Mouse (Mus musculus) G1E (cell line): ENCODE data around the gene Abi2. TPM values are rescaled to one million over a fixed set of nuclear protein-coding genes. Genes with fewer than 3 reads are reported as not detected.

Experiments used
- ATAC-seq: 2 replicates; pipeline ENCODE4 v1.8.0; 2016; ENCODE audit warnings: mild to moderate bottlenecking; ENCODE audit not compliant: insufficient number of reproducible peaks, poor library complexity, low FRiP score, severe bottlenecking; ENCODE audit errors: extremely low read depth
- DNase-seq: peaks from one replicate; pipeline ENCODE4 v3.0.0; 2012; ENCODE audit warnings: low spot score
- H3K27me3 ChIP-seq: 2 replicates; pipeline ENCODE4 v1.6.1; 2012; ENCODE audit warnings: mild to moderate bottlenecking, low read length, inconsistent platforms; ENCODE audit not compliant: insufficient read depth
- H3K36me3 ChIP-seq: replicated peaks from 2 replicates; pipeline ENCODE3; 2012; ENCODE audit warnings: mild to moderate bottlenecking, inconsistent platforms
- H3K4me1 ChIP-seq: 2 replicates; pipeline ENCODE4 v1.6.1; 2012; ENCODE audit warnings: low read depth, low read length, inconsistent platforms, mixed read lengths; ENCODE audit not compliant: insufficient read depth
- H3K4me3 ChIP-seq: 2 replicates; pipeline ENCODE4 v1.5.1; 2012; ENCODE audit warnings: low read depth, mild to moderate bottlenecking, inconsistent platforms, low read length, moderate library complexity, mixed read lengths
- H3K9me3 ChIP-seq: replicated peaks from 2 replicates; pipeline ENCODE4 v1.6.1; 2012; ENCODE audit warnings: inconsistent platforms
- CTCF ChIP-seq: IDR thresholded peaks from 2 replicates; pipeline ENCODE4 v1.5.1; 2012; ENCODE audit warnings: low read depth, low read length, inconsistent platforms, mixed read lengths
- GATA1 ChIP-seq: IDR thresholded peaks from 2 replicates; pipeline ENCODE4 v1.6.1; 2012; ENCODE audit warnings: borderline replicate concordance, low read length, inconsistent platforms, mixed read lengths
- GATA2 ChIP-seq: IDR thresholded peaks from 2 replicates; pipeline ENCODE4 v1.6.1; 2012; ENCODE audit warnings: low read depth, low read length, inconsistent platforms, borderline replicate concordance
- POLR2AphosphoS5 ChIP-seq: IDR thresholded peaks from 2 replicates; pipeline ENCODE4 v1.6.1; 2012; ENCODE audit warnings: low read depth, low read length, inconsistent platforms; ENCODE audit not compliant: insufficient replicate concordance
- TAL1 ChIP-seq: conservative IDR thresholded peaks from 2 replicates; pipeline ENCODE4 v1.6.1; 2012; ENCODE audit warnings: low read depth, low read length, inconsistent platforms, mixed read lengths
- polyA plus RNA-seq: library from polyadenylated mRNA; stranded (reverse); fragments of >175 nt; gene quantifications from 2 replicates; pipeline ENCODE4 v1.2.3, GENCODE M21; 2012
- total RNA-seq, 2 experiments: library from RNA; stranded (forward) in 1 of 2; stranded (reverse) in 1 of 2; fragments of 200-1000 nt in 1 of 2; fragments of >200 nt in 1 of 2; fragmentation: Nextera tagmentation in 1 of 2; gene quantifications; 2 replicates each; pipeline ENCODE4 v1.2.3; 2014 to 2017

Abi2 gene
- total and polyA plus RNA-seq, 3 experiments, result 34.0 to 102 (median 44.2) TPM

DNA sequence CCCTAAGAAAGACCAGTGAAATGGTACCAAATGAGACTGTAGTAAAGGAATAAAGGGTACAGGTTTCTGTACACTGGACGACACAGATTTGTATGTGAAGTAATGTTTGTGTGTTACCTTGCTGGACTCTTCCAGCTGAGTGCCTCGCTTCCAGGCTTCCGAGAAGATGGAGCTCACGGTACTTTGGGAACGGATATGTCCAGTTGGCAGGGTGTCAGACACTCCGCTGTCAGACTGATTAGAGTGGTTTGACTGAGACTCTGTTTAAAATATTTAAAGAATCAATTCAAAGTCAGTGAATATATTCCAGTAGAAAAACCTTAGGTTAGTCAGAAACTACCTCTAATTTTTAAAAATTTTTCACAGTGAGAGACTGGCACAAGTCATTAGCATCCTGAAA lies 84.0 kb downstream of the Abi2 start:
- Histone ChIP-seq H3K27me3 (no peaks in the 10 kb centered on the region), H3K36me3 (no peaks in the 10 kb centered on the region)
- no peak for TF ChIP-seq TAL1
- no peak for TF ChIP-seq GATA1
- no peak for TF ChIP-seq CTCF
- TF ChIP-seq GATA2, result no peak
- TF ChIP-seq POLR2AphosphoS5, result no peak

DNA sequence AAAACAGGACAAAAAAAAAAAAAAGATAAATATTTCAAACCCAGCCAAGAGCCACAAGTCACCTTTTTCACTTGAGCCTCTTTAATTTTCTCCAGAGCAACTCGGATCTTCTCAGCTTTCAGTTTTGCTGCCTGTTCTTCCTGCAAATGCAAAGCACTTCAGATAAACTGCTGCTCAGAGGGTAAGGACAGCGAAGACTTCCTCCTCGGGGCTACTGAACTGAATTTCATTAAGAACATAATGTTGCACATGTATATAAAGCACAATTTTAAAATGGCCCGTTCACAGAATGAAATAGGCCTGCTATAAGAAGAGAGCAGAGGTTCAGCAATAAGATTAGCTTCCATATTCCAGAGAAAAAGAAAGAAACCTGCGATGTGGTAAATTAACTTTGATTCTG lies 94.0 kb downstream of the Abi2 start:
- no peaks in the 10 kb centered on the region; the same call in 1 of the 2 replicates for H3K27me3 ChIP-seq
- no peaks in the 10 kb centered on the region for H3K36me3 ChIP-seq
- ATAC-seq (no peak), DNase-seq (no peak)
- H3K9me3 ChIP-seq, result no peaks in the 10 kb centered on the region
- H3K4me1 ChIP-seq, result no peaks in the 10 kb centered on the region
- no peak overlapping the region for H3K4me3 ChIP-seq
- TF ChIP-seq POLR2AphosphoS5, result no peak
- TF ChIP-seq CTCF, result no peak
- no peak for TF ChIP-seq GATA1
- no peak for TF ChIP-seq GATA2
- TF ChIP-seq TAL1, result no peak

More for the DNA sequence above, 84.0 kb downstream of the Abi2 start:
- ATAC-seq (no peak), DNase-seq (no peak)
- H3K4me1 ChIP-seq, result no peaks in the 10 kb centered on the region
- H3K4me3 ChIP-seq, result no peak overlapping the region
- H3K9me3 ChIP-seq, result no peaks in the 10 kb centered on the region

DNA sequence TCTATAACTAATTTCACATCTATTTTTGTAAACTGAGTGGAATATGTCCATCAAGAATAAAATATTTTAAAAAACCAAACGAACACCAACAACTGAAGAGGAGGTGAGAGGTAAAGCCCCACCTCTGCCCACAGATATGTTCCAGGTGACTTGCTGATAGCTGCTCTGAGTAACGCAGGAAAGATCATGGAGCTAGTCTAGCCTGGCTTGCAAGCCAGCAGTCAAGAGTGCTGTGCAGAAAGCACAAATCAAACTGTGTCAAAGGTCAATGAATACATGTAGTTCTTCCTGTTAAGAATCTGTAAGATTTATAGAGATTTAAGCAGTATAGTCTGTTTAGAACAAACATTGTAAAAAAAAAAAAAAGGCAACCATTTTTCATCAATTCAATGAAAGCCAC lies 101.2 kb downstream of the Abi2 start:
- Histone ChIP-seq H3K4me3 (no peak overlapping the region), H3K36me3 (no peaks in the 10 kb centered on the region), H3K27me3 (peaks cover 4% of the 10 kb centered on the region), H3K9me3 (no peaks in the 10 kb centered on the region), H3K4me1 (no peaks in the 10 kb centered on the region)
- ATAC-seq (no peak), DNase-seq (no peak)
- no peak for TF ChIP-seq GATA2
- TF ChIP-seq CTCF, result no peak
- TF ChIP-seq GATA1, result no peak
- TF ChIP-seq TAL1, result no peak
- no peak for TF ChIP-seq POLR2AphosphoS5

DNA sequence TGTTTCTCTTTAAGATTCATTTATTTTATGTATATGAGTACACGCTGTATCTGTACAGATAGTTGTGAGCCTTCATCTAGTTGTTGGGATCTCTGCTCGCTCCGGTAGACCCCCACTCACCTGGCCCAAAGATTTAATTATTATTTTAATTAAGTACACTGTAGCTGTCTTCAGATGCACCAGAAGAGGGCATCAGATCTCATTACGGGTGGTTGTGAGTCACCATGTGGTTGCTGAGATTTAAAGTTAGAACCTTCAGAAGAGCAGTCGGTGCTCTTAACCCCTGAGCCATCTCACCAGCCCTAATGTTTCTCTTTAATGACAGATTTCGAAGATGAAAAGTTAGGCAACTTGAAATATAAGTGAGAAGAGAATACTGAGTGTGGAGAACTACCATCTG lies 120.7 kb downstream of the Abi2 start:
- Histone ChIP-seq H3K27me3 (peaks cover 4% of the 10 kb centered on the region; the same call in 1 of the 2 replicates), H3K4me3 (no peak overlapping the region), H3K4me1 (no peaks in the 10 kb centered on the region), H3K36me3 (no peaks in the 10 kb centered on the region), H3K9me3 (no peaks in the 10 kb centered on the region)
- no peak for DNase-seq
- no peak for TF ChIP-seq GATA1
- no peak for TF ChIP-seq GATA2
- no peak for TF ChIP-seq CTCF
- no peak for TF ChIP-seq TAL1
- TF ChIP-seq POLR2AphosphoS5, result no peak
- ATAC-seq, result no peak

DNA sequence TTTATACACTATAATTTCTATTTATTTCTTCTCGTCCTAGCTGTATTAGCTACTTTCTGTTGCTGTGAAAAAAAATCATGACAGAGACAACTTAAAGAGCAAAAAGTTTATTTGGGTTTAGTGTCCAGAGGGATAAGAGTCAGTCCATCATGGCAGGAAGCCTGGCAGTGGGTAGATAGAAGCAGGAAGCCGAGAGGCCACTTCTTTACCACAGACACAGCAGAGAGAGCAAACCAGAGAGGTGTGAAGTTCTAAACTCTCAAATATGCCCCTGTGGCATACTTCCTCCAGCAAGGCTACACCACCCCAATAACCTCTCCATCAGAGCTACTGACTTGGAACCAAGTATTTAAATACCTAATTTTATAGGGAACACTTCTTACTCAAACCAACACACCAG lies 121.2 kb downstream of the Abi2 start:
- TF ChIP-seq TAL1 (no peak), GATA2 (no peak), CTCF (no peak), POLR2AphosphoS5 (no peak), GATA1 (no peak)
- Histone ChIP-seq H3K9me3 (no peaks in the 10 kb centered on the region), H3K36me3 (no peaks in the 10 kb centered on the region), H3K4me1 (no peaks in the 10 kb centered on the region), H3K27me3 (0 out of 2 replicates have a peak, but pooled peaks cover 2% of the 10 kb centered on the region), H3K4me3 (no peak overlapping the region)
- no peak for DNase-seq
- no peak for ATAC-seq

Other genes starting within 250 kb of the Abi2 start
- gene Nbeal1, start 229.0 kb upstream of the Abi2 start, total RNA-seq (2014; fragmentation: Nextera tagmentation), result 41.0 and 49.3 TPM in 2 replicates
- 13.1 and 13.8 TPM in 2 replicates for gene Nbeal1, start 229.0 kb upstream of the Abi2 start, total RNA-seq (2017)
- 0.17 and 0.33 TPM in 2 replicates for gene Nbeal1, start 229.0 kb upstream of the Abi2 start, polyA plus RNA-seq
- gene Cyp20a1, start 66.3 kb upstream of the Abi2 start, total RNA-seq (2014; fragmentation: Nextera tagmentation), result 21.0 and 29.1 TPM in 2 replicates
- gene Cyp20a1, start 66.3 kb upstream of the Abi2 start, total RNA-seq (2017), result 34.7 and 36.9 TPM in 2 replicates
- 10.5 and 11.0 TPM in 2 replicates for gene Cyp20a1, start 66.3 kb upstream of the Abi2 start, polyA plus RNA-seq
- gene Raph1, start 157.5 kb downstream of the Abi2 start, total RNA-seq (2014; fragmentation: Nextera tagmentation), result 0.19 TPM in 1 of 2 replicates, not detected in the other
- gene Raph1, start 157.5 kb downstream of the Abi2 start, total RNA-seq (2017), result 0.23 and 0.49 TPM in 2 replicates
- 0.01 TPM in 1 of 2 replicates, not detected in the other for gene Raph1, start 157.5 kb downstream of the Abi2 start, polyA plus RNA-seq